Mouse (Mus musculus): ENCODE data around the gene Gpr132.

Gene Gpr132

DNA sequence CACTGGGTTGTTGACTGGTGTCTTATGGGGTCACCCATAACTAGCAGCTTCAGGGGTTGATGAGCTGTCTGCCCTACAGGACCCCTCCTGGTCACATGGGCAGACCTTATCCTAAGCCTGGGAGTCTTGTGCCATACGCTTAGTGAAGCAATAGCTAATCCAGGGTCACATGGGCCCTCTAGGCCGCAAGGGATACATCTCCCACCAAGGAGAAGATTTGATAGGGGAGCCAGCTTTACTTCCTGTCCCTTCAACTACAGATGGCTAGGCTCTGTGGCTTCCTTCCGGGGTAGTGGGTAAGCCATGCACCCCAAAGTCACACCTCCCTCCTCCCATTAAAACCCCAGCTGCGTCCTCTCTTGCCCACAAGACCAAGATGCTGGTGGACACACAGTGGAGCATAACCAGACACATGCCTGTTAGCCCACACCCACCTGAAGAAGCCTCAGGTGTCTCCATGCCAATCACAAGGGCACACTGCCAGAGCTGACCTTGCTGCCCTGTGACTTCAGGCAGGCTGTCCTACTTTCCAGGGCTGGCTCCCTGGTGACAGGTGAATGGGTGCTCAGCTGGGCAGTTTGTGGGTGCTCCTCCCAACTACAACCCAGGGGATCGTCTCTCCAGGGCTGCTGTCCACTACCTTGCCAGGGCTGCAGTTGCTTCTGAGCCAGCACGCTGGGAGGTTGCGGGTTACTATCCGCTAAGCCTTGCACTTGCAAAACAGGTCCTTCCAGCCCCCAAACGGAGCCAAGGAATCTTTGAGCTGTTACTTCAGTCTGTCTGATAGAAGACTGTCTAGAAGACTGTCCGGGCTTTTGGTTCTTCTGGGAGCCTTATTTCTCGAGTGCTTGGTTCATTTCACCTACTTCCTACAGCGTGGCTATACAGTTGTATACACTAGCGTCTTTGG is at the start of gene Gpr132:
Gene Gpr132 (minus strand): TSS at position 51 of the 910 bp plus-strand sequence.
- DNase-seq (ENCODE audit: extremely low spot score): no peak

DNA sequence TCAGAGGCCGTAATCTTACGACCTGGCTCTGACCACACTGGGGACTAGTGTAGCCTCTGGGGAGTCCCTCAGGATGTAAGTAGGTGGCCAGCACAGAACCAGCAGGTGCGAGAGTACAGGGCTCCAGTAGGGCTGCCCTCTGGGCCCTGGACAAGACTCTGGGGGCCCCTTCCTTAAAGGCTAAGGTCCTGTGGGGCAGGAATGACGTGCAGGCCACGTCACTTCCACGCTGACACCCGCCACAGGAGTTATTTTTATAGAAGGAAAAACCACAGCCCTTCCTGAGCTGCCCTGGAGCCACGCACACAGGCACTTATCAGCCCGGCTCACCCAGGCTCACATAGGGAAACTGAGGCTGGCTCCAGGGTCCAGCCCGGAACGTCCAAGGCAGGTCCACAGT is 49.5 kb upstream of the Gpr132 start:
- no peak for DNase-seq (ENCODE audit: extremely low spot score)

DNA sequence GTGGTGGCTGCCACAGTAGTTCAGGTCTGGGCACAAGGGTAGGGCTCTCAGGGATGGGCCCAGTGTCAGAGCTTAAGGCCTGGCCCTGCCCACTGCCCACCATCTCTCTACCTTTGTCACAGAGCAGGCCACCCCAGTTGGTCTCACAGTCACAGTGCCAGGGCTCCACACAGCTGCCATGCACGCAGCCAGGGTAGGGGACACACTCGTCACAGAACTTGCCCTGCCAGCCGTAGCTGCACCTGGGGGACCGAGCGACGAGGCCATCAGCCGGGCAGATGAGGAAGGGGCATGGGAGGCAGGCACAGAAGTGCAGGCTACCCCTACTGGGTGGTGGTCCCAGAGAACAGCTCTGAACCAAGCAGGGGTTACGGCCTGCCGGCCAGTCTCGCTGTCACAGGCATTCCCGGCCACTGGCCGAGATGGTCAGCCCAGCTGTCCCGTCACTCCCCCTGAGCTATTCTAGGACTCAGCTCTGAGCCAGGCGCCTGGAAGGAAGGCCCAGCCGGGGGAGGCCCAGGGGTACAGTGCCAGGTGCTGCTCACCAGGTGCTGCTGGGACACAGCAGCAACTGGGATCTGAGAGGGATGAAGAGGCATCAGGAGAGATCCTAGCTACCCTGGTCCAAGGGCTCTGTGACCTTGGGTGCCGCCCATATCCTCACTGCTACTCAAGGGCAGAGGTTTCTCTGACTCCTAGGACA is 48.8 kb upstream of the Gpr132 start:
- no peak for DNase-seq (ENCODE audit: extremely low spot score)

DNA sequence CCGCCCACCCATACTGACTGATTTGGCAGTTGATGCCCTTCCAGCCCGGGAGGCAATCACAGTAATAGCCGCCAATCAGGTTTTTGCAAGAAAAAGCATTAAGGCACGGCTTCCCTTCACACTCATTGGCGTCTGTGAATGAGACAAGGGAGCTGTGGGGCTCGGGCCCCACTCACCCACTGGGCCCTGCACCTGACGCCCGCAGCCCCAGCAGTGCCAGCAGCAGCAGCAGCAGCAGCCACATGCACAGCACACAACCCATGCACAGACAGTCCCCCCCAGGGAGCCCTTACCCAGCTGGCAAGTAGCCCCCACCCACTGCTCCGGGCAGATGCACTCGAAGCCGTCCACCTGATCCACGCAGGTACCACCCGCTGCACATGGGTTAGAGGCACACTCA is 47.6 kb upstream of the Gpr132 start:
- no peak for DNase-seq (ENCODE audit: extremely low spot score)

DNA sequence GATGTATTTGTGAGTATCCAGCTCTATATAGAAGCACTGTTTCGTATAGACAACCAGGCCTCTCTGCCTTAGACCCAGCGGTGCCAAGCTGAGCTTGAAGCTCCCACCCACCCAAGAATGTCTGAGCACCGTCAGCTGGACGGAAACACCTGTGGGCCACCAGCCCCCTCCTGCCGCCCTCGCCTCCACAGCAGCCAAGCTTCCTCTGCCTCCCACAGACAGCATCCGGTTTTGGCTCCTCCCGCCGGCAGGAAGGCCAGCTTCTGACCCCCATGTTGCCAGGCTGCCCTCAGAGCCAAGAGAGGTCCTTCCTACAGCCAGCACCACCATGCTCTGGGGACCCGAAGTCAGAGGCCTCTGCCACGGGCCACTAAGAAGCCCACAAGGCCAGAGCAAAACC is 46.5 kb upstream of the Gpr132 start:
- DNase-seq (ENCODE audit: extremely low spot score): no peak

DNA sequence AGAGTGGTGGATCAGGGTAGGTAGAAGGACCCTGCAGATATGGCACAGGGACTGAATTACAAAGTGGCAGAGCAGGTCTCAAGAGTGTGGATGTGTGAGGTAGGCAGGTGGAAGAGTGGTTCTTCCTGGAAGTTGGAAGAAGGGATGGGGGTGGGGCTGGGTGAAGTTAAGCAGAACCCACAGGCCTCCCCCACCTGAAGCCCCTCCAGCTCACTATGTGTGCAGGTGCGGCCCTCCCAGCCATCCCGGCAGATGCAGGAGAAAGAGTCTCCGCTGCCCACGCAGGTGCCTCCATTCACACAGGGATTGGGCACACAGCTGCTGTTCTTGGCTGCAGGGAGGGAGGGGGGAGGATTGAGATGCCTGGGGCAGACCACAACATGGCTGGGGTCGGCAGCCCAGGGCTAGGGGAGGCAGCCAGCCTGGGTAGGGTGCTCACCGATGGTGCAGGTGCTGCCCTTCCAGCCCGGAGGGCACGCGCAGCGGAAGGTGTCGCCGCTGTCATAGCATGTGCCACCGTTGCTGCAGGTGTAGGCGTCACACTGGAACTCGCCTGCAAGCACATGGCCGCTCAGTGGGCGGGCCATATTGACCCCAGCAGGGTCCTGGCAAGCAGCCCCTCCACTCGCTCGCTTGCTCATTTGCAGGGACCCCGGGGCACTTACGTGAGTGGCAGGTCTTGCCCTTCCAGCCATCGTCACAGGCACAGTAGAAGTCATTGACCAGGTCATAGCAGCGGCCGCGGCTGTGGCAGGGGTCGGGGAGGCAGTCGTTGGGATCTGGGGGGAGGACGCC is 45.1 kb upstream of the Gpr132 start:
- DNase-seq (ENCODE audit: extremely low spot score): no peak

DNA sequence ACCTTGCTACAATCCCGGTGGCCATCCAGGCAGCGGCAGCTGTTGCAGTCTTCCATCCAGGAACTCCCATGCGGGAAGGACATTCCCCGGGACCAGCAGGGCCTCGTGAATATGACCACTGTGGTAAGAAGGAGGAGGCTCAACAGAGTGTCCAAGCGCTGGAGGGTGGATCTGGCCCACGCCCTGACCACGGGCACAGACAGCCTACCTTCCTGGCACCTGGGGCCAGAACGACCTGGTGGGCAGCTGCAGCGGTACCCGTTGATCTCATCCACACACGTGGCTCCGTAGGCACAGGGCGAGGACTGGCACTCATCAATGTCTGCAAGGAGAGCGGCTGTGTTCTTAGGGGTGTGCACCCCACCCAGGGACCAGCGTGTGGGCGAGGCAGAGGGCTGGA is 43.7 kb upstream of the Gpr132 start:
- DNase-seq (ENCODE audit: extremely low spot score): no peak

DNA sequence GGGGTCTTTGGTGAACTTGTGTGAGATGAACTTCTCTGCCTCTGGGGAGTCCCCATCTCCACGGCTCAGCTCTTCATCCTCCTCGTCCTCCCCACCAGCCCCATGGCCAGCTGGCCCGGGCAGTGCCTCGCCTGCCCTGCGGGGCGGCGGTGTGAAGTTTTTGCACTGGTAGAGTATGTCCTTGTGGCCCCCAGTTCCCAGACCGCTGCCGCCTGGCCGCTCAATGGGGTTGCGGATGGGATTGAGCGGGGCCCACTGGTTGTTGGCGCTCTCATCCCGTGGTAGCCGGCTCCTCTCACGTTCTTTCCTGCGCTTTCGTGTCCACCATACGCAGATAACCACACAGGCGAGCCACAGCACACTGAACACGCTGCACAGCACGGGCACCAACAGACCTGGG is 41.0 kb upstream of the Gpr132 start:
- no peak for DNase-seq (ENCODE audit: extremely low spot score)

DNA sequence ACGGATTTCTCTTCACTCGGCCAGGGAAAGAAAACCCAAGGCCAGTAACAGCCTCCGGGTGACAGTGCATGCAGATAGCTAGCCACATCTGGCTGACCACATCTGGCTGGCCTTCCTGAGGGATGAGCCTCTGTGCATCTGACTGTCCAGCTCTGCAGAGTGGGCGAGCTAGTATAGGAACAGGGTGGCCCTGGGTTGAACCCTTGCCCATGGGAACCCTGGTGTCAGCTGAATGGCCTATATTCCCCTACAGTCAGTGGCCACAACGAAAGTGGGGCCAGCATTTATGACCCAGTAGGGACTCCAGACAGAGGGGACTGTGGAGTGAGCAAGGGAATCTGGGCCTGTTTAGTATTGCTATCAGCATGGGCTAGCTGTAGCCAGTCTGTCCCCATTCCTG is 37.0 kb upstream of the Gpr132 start:
- no peak for DNase-seq (ENCODE audit: extremely low spot score)

DNA sequence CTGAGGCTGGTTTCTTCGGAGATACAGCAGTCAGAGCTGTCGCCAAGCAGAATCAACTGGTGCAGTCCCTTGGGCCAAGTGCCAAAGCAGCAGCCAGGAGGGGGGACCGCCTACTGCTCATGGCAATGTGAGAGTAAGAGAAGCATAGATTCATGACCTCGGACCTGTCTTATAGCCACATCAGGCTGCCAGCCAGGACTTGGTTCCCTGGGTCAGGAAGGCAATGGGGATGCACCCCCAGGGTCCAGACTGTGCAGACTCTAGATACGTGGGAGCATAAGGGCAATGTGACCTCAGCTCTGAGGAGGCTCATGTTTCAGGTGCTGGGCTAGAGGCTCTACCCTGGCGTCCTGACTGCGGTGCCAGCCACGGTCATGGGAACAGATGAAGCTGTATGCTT is 35.9 kb upstream of the Gpr132 start:
- no peak for DNase-seq (ENCODE audit: extremely low spot score)

DNA sequence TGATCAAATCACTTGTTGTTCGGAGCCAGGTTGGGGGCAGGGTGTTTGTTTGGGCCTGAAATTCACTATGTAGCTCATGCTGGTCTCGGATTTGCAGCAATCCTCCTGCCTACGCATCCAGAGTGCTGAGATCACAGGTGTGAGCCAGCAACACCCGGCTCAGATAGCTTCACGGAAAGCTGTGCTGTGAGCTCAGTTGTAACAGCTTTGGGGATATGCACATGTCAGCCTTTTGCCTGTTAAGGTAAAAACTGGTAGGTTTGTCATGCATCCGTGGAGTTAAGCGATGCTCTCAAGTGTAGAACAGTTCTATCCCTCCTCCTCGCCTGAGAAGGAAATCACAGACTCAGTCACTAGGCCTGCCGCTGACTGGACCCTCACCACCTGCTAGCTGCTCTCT is 32.6 kb upstream of the Gpr132 start:
- DNase-seq (ENCODE audit: extremely low spot score): no peak

DNA sequence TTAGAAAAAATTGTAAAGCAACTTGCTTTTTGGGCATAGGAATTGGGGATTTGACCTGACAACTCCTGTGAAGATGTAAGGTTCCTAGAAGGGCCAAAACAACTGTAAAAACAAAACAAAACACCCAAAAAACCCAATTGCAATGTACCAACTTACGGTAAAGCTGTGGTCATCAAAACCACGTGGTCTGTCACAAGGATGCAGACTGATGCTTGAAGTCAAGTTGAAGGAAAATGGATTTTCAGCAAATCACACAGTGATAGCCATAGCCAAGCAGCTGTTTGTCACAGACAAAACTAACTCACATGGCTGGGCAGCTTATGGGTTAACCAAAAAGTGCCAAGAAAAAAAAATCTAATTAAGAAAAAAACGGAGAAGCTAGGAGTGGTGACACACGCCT is 30.9 kb upstream of the Gpr132 start:
- no peak for DNase-seq (ENCODE audit: extremely low spot score)

DNA sequence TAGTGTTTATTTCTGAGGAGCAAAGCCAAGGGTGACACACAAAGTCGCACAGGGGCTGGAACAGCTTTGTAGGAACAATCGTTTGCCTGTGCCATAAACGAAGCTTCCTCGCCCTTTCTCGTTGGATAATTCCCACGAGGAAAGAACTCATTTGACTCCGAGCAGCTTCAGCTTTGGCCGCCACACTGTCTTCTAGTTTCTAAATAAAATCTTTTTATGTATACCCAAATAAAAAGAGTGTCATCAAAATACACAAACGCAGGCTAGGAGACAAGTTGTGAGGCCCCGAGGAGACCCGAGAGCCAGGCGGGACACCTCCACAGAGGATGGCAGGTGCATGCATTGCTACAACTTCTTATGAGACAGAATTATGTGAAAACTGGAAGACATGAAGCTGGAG is 30.3 kb upstream of the Gpr132 start:
- DNase-seq (ENCODE audit: extremely low spot score): no peak

DNA sequence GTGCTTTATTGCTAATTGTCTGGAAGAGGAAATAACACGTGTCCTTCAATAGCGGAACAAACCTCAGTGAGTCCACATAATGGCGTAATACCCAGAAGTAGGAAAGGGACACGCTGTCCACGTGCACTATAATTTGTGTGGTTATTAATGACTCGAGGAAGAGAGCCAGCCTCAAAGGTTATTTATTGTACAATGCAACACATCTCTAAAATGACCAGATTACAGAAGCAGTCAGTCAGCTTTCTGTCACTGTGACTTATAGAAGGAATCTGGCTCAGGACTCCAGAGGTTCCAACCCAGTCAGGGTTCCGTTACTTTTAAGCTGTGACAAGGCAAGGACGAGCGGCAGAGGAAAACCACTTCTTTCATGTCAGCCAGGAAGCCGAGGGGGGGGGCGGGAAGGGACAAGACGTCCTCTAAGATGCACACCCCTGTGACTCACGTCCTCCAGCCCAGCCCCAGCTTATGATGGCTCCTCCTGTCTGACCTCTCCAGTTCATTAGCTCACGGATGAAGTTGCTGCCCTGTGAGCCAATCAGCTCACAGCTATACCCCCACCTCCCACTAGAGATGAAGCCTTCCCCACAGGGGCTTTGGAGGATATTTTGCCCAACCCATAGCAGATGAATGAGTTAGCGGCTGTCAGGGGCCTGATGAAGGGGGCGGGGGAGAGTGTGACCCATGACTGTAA is 29.6 kb upstream of the Gpr132 start:
- DNase-seq (ENCODE audit: extremely low spot score): peak; percentile 35

DNA sequence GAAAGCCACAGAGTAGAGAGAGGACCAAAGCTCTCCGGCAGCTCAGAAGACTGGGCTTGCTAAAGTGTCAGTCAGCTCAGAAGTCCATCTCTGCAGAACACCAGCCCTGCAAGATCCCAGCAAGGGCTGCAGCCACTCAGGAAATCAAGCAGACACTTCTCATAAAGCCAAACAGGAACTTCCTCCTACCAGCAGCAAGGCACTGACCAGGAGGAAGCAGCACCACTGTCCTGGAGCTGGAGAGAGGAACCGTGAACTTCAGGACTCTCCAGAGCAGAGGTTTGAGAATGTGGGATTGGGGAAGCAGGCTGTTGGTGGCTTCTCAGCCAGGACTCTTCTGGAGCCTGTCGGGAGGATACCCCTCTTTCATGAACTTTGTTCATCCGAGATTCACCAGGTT is 26.9 kb upstream of the Gpr132 start:
- no peak for DNase-seq (ENCODE audit: extremely low spot score)

DNA sequence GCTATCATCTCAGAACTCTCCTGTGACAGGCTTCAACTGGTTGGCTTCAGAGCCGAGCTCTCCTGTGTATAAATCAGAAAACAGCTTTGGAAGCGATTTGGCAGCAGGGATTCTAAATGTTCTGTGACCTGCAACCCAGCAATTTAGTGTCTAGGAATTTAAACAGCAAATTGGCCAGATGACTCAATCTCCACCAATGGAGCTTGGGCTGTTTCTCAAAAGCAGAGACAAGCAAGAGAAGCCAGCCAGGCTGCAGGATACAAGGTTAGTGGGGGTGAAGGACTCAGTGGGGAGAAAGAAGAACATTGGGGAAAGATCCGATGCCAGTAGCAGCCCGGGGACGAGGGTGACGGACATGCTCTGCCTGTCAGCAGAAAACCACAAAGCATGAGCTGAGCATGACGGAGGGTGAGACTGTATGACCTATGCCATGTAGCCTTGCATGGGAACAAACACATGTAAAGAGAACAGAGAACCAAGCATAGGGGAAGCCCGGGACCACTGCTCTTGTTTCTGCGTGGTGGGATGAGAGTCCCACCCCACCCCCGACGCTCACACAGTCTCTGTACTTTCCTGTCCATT is 26.4 kb upstream of the Gpr132 start:
- DNase-seq (ENCODE audit: extremely low spot score): no peak

DNA sequence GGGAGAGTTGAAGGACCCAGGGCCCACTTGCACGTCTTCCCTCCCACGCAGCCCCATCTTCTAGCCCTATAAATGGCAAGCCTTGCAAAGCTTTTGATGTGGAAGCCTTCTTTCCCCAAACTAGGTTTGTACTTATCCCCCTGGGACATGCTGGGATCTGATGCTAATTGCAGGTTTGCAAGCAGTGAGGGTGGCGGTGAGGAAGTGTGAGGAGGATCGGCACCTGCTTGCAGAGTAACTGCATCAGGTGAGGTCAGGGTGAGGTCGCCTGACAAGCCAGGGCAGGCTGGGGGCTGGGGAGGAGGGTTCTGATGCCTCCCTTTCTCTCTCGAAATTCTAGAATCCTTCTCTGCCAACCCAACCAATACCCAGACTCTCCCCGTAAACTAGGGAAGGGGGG is 17.4 kb upstream of the Gpr132 start:
- DNase-seq (ENCODE audit: extremely low spot score): no peak

DNA sequence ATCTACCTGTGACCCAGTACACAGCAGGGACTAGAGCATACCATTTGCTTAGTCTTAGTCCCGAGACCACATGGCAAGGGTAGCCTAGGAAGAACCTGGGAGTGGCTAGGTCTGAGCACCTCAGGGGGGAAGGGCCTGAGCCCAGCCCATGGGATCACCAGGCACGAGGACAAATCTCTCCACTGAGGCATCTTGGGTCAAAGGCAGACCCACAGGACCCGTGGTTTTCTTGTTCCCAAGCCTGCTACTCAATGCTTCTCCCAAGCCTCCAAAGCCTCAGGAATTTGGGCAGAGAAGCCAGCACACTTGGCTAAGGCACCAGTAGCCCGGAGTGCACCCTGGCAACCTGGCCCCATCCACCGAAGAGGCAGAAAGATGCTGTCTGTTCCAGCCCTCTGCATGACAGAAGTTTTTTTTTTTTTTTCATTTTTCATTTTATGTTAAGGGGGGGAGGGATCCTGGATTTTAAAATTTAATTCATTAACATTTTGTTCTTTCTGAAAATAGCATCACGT is 13.3 kb upstream of the Gpr132 start:
- no peak for DNase-seq (ENCODE audit: extremely low spot score)

DNA sequence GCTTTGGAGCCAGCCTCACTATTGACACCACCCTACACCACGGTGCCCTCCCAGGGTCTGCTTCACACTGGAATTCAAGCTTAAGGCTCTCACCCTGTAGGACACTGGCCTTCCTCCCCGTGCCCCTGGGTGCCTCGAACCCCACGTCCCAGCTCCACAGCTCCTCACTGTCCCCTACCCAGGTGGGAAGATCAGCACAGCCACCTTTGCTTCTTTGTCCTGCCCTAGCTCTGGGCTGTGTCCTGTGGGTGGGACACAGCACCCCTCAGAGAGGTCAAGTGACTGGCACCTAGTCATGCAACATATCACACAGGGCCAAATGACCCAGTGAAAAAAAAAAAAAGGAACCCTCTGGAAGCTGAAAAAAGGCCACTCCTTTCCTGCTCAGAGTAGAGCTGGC is 12.6 kb upstream of the Gpr132 start:
- DNase-seq (ENCODE audit: extremely low spot score): no peak

DNA sequence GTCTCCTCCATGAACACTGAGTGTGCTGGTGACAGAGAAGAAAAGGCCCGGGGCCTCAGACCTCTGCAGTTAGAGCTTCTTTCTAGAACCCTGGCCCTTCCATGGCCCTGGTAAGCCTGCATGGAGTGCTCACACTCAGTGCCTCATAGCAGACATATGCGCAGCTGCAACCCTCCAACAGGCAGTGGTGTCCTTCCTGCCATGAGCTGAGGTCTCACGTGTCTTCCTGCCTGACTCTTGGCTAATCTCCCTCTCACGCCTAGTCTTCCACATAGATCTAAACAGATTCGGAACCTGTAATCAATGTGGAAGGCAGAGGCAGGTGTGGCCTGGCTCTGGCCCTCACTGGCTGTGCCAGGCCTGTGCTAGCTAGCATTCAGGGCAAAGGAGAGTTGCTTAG is 11.7 kb upstream of the Gpr132 start:
- DNase-seq (ENCODE audit: extremely low spot score): no peak

DNA sequence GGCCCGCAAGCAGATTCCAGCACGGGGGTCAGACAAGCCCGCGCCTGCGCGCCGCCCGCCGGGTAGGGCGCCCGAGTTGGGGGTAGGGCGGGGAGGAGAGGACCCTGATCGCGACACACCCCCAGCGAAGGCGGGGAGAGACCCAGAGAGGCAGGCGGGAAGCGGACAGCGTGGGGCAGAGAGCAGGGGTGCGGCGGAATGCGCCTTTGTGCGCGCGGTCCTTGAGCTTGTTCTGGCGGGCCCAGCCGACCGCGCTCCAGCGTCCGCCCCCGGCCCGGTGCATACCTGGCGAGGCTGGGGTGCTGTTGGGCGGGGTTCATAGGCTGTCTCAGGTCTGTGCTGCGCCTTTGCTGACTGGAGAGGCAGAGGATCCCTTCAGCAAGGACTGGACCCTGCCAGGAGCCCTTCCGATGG is 9.6 kb upstream of the Gpr132 start:
- DNase-seq (ENCODE audit: extremely low spot score): no peak

Measured in embryo, embryonic 9.5 days (tissue).